Mouse (Mus musculus): ENCODE measurements around the gene Phyhipl. TPM values are rescaled to one million over a fixed set of nuclear protein-coding genes. Genes with fewer than 3 reads are reported as not detected.

Gene Phyhipl
- polyA plus RNA-seq, 1 experiment from 2014 or later = 1.2 TPM

DNA sequence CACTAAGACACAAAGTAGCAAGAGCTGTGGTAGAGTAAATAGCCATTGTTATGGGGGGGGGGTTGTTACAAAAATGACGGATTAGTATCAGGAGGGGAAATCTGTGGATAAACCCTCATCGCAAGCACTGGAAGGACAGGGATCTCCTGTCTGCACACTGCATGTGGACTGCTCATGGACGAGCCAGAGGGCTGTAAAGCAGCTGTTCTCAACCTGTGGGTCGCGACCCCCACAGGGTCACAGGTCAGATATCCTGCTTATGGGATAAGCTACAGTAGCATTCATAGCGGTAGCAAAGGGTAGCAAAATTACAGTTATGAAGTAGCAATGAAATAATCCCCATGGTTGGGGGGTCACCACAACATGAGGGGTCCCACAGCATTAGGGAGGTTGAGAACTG lies 39.4 kb downstream of the Phyhipl start:
- no peaks in the 10 kb centered on the region for H3K27me3 ChIP-seq
- no peak overlapping the region for H3K4me3 ChIP-seq
- no peaks in the 10 kb centered on the region for H3K36me3 ChIP-seq
- H3K4me1 ChIP-seq = no peaks in the 10 kb centered on the region
- H3K4me2 ChIP-seq = no peak overlapping the region
- ATAC-seq (ENCODE audit: borderline replicate concordance, extremely low read depth, low FRiP score, low TSS enrichment) = no peak
- H3K27ac ChIP-seq = no peak overlapping the region
- no peak overlapping the region for H3K9ac ChIP-seq
- 80% methylated on average over 6 of the region's 6 CpGs for WGBS
- no peaks in the 10 kb centered on the region for H3K9me3 ChIP-seq

DNA sequence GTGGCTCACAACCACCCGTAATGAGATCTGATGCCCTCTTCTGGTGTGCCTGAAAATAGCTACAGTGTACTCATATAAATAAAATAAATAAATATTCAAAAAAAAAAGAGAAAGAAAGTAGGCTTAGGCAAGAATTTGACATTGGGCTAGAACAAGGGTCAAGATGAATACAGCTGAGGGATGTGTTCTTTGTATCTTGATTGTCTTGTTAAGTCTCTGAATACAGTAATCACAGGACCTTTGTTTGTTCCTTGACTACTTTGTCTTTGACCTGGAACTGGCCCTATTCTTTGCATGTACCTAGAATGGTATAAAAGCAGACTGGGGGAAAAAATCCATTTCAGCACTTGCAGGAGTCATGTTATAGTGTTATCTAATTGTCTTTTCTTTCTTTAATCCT lies 44.1 kb downstream of the Phyhipl start:
- Histone ChIP-seq H3K4me3 (no peak overlapping the region), H3K36me3 (no peaks in the 10 kb centered on the region), H3K9me3 (no peaks in the 10 kb centered on the region), H3K27me3 (no peaks in the 10 kb centered on the region), H3K4me1 (no peaks in the 10 kb centered on the region), H3K9ac (no peak overlapping the region), H3K27ac (no peak overlapping the region), H3K4me2 (no peak overlapping the region)
- no peak for ATAC-seq (ENCODE audit: borderline replicate concordance, extremely low read depth, low FRiP score, low TSS enrichment)
- 70% methylated on average over 1 of the region's 1 CpGs for WGBS

DNA sequence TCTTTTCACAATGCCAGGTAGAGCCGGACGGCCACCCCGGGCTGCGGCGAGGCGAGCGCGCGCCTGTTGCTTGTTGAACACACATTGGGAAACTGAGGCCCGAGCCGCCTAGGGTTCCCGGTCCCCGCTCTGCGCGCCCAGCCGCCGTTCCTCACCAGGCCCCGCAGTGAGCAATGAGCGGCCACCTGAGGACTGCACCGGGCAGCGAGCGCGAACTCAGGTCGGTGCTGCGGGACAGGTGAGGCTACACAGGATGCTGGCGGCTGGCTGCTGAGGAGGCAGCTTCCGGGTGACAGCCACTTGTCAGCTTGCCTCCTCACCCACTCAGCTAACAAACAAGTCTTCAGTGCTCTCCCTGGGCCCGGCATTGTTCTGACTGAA lies 55.9 kb downstream of the Phyhipl start:
- peaks cover 35% of the 10 kb centered on the region for H3K27me3 ChIP-seq
- WGBS = under 1% methylated on average over 28 of the region's 28 CpGs
- peak; percentile 48 for ATAC-seq (ENCODE audit: borderline replicate concordance, extremely low read depth, low FRiP score, low TSS enrichment)

DNA sequence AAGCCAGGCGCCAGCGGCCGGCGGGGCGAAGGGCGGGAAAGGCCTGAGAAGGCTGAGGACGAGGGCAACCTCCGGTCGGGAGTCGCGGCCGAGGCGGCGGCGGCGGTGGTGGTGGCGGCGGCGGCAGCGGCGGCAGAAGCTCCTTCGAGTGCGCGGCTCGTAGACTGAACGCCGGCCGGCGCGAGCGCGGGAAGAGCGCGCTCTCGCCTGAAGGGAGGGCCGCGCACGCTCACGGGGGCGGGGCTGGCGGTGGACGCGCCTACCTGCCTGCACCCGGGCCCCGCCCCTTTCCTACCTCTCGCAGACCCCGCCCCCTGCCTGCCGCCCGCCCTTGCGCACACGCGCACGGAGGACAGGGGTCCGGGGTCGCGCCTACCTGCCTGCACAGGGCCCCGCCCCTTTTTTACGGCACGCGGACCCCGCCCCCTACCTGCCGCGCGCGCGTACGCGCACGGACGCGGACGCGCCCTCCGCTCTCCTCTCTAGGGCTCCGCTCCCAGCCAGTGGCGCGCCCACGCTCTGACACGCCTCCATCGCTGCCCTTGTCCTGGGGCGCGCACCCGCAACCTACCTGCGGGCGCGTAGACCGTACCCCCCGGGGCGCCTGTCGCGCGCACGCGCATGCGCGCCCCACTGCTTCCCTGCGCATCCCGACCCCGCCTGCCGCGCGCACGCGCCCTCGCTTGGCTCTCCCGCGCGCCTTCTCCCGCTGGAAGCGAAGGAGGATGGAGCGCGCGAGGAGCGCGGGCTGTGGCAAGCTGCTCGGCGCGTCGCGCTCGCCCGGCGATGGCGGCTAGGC lies 56.4 kb downstream of the Phyhipl start:
- Histone ChIP-seq H3K27me3 (peaks cover 35% of the 10 kb centered on the region), H3K4me3 (peak overlapping the region; percentile 61), H3K4me2 (peak overlapping the region; percentile 99), H3K36me3 (no peaks in the 10 kb centered on the region), H3K27ac (no peak overlapping the region), H3K9me3 (no peaks in the 10 kb centered on the region), H3K9ac (peak overlapping the region; percentile 27), H3K4me1 (peaks cover 12% of the 10 kb centered on the region)
- ATAC-seq (ENCODE audit: borderline replicate concordance, extremely low read depth, low FRiP score, low TSS enrichment) = peak; percentile 91
- under 1% methylated on average over 111 of the region's 124 CpGs for WGBS

More for the DNA sequence above, 55.9 kb downstream of the Phyhipl start:
- H3K4me3 ChIP-seq = peak overlapping the region; percentile 61
- H3K36me3 ChIP-seq = no peaks in the 10 kb centered on the region
- H3K4me2 ChIP-seq = peak overlapping the region; percentile 99
- H3K9ac ChIP-seq = peak overlapping the region; percentile 27
- H3K4me1 ChIP-seq = peaks cover 12% of the 10 kb centered on the region
- no peaks in the 10 kb centered on the region for H3K9me3 ChIP-seq
- H3K27ac ChIP-seq = no peak overlapping the region

DNA sequence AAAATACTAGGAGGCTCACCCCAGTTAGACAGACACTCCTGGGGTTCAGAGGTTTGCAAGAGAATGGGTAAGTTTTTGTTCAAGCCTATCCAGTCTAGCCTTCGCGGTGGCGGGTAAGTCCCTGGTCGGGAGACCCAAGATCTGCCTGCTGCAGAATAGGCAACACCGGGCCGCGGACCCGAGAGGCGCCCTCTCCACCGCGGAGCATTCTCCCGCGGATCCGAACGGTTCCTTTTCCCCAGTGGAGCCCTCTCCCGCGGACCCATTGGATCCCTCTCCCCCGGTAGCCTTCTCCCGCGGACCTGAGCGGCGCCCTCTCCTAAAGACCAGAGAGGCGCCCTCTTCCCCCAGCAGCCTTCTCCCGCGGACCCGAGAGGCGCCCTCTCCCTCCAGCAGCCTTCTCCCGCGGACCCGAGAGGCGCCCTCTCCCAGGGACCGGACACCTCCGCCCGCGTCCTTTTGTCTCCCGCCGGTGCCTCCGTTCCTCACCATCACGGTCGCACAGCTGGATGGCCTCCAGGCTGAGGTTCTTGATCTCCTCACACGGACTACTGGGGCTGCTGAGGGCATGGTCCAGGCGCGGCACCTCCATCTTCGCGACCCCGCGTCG lies 57.1 kb downstream of the Phyhipl start:
- H3K9ac ChIP-seq = no peak overlapping the region
- under 1% methylated on average over 48 of the region's 48 CpGs for WGBS

DNA sequence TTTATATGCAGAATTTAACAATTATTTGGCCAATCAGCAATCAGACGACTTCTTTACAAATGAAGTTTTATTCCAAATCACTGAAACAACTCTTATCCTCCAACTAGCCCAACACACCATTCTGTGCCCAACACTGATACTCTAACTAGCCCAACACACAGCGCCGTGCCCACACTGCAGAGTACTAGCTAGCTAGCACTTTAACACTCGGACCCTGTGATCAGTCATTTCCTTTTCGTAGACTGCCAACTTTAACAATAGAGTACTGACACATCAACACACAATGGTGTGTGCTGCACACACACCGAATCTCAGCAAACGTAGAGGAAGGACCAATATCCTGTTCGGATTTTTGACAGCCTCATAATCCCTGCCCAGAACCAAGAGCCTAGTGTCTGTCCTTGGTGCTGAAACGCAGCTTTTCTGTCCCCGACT lies 57.7 kb downstream of the Phyhipl start:
- Histone ChIP-seq H3K27me3 (peaks cover 35% of the 10 kb centered on the region), H3K4me1 (peaks cover 12% of the 10 kb centered on the region), H3K4me3 (peak overlapping the region; percentile 61; the same call in 1 of the 2 replicates), H3K27ac (no peak overlapping the region), H3K4me2 (peak overlapping the region; percentile 99), H3K9me3 (no peaks in the 10 kb centered on the region), H3K9ac (no peak overlapping the region), H3K36me3 (no peaks in the 10 kb centered on the region)
- peak; percentile 24; the same call in 1 of the 2 replicates for ATAC-seq (ENCODE audit: borderline replicate concordance, extremely low read depth, low FRiP score, low TSS enrichment)
- 18% methylated on average over 10 of the region's 10 CpGs for WGBS

More for the DNA sequence above, 57.1 kb downstream of the Phyhipl start:
- Histone ChIP-seq H3K4me3 (peak overlapping the region; percentile 61), H3K27ac (no peak overlapping the region), H3K4me1 (peaks cover 12% of the 10 kb centered on the region), H3K36me3 (no peaks in the 10 kb centered on the region), H3K27me3 (peaks cover 35% of the 10 kb centered on the region), H3K9me3 (no peaks in the 10 kb centered on the region), H3K4me2 (peak overlapping the region; percentile 99)
- ATAC-seq (ENCODE audit: borderline replicate concordance, extremely low read depth, low FRiP score, low TSS enrichment) = peak; percentile 53; the same call in 1 of the 2 replicates

DNA sequence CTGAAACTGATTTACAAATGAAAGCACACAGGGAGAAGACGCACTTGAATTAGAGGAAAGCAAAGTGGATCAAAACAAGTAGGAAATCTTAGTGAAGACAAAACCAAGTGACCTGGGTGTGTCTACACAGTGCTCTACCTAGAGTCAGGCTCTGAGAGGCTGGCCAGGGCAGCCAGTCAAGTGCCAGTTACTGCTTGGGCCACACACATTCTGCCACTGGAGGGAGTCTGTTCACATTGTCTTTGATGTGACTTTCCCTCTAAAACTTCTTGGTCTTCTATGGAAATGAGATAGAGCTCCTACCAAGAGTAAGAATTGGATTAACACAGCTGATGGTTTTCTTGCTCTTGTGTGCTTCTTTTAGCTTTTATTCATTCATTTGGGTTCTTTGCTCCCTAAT lies 61.8 kb downstream of the Phyhipl start:
- no peaks in the 10 kb centered on the region for H3K9me3 ChIP-seq
- no peak for ATAC-seq (ENCODE audit: borderline replicate concordance, extremely low read depth, low FRiP score, low TSS enrichment)

DNA sequence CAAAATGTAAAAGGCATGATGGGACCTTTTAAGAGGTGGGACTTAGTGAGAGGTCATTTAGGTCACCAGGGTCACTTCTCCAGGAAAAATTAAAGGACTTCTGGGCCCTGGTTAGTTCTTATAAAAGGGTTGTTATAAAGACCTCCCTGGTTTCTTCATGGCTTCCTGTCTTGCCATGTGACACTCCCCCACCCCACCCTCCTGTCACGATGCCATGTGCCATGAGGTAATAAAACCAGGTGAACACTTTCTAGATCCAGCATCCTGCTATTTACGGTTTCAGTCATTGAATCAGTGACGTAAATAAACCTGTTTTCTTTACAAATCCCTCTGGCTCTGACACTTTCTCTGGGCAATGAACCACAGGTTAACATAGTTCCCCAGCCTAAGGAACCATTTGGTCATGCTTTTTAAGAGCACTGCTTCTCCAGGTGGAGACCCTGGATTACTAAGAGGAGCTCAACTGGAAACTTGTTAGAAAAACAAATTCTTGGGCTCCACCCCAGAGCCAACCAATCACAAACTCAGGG lies 68.8 kb downstream of the Phyhipl start:
- H3K27ac ChIP-seq = no peak overlapping the region
- no peak for ATAC-seq (ENCODE audit: borderline replicate concordance, extremely low read depth, low FRiP score, low TSS enrichment)
- H3K4me1 ChIP-seq = no peaks in the 10 kb centered on the region
- H3K36me3 ChIP-seq = no peaks in the 10 kb centered on the region
- H3K4me2 ChIP-seq = no peak overlapping the region
- WGBS = 77% methylated on average over 3 of the region's 3 CpGs
- no peak overlapping the region for H3K4me3 ChIP-seq
- no peaks in the 10 kb centered on the region for H3K9me3 ChIP-seq
- H3K9ac ChIP-seq = no peak overlapping the region
- H3K27me3 ChIP-seq = no peaks in the 10 kb centered on the region

More for the DNA sequence above, 61.8 kb downstream of the Phyhipl start:
- Histone ChIP-seq H3K36me3 (no peaks in the 10 kb centered on the region), H3K4me3 (no peak overlapping the region), H3K27ac (no peak overlapping the region), H3K27me3 (peaks cover 10% of the 10 kb centered on the region), H3K9ac (no peak overlapping the region), H3K4me1 (peaks cover 6% of the 10 kb centered on the region), H3K4me2 (no peak overlapping the region)
- WGBS = 57% methylated on average over 1 of the region's 1 CpGs

DNA sequence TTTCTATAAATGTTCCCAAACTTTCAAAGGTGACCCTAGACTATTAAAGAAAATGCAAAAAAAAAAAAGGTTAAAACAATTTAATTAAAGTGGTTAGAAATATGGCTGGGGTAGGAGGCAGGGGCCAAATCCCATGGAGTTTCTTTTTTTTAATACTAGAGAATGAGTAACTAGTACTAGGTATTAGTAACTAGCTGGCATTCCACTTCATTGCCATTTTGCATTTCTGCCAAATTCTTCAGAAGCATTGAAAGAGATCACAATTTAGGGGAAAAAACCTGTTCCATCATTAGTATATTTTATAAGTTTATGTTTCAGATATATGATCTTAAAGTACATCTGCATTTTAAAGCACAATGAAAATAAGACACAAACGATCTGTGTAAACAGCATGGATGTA lies 71.6 kb downstream of the Phyhipl start:
- WGBS = 82% methylated on average over 1 of the region's 1 CpGs
- ATAC-seq (ENCODE audit: borderline replicate concordance, extremely low read depth, low FRiP score, low TSS enrichment) = no peak

DNA sequence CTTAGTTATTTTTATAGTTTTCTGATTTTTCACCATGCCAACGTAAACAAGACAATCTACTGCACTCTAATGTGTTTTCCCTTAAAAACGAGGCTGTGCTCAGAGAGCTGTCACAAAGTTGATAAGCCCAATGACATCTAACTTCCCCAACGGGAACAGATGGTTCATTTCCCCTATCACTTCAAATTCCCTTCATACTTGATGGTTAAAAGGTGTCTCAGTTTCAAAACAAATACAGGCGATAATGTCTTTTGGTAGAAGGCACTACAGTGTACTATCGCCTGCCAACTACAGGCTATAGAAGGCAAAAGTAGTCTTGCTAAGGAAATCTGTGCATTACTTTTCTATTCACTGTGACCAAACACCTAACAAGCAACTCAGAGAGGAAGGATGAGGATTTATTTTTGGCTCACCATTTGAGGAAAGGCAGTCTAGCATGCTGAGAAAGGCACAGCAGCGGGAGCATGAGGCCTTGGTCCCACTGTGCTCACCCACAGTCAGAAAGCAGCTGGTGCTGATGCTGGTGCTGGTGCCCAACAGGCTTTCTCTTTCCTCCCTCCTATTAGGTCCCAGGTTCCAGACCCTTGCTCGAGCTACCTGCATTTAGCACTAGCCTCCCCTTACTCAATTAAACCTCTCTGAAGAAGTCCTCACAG lies 74.1 kb downstream of the Phyhipl start:
- no peaks in the 10 kb centered on the region for H3K9me3 ChIP-seq
- no peaks in the 10 kb centered on the region for H3K36me3 ChIP-seq
- ATAC-seq (ENCODE audit: borderline replicate concordance, extremely low read depth, low FRiP score, low TSS enrichment) = peak; percentile 35; the same call in 1 of the 2 replicates
- no peak overlapping the region for H3K4me2 ChIP-seq
- H3K27ac ChIP-seq = no peak overlapping the region
- no peak overlapping the region for H3K4me3 ChIP-seq
- no peaks in the 10 kb centered on the region for H3K27me3 ChIP-seq
- H3K4me1 ChIP-seq = no peaks in the 10 kb centered on the region
- 27% methylated on average over 7 of the region's 7 CpGs for WGBS
- no peak overlapping the region for H3K9ac ChIP-seq

More for the DNA sequence above, 71.6 kb downstream of the Phyhipl start:
- H3K27me3 ChIP-seq = no peaks in the 10 kb centered on the region
- H3K27ac ChIP-seq = no peak overlapping the region
- H3K9me3 ChIP-seq = no peaks in the 10 kb centered on the region
- no peak overlapping the region for H3K4me2 ChIP-seq
- H3K9ac ChIP-seq = no peak overlapping the region
- H3K36me3 ChIP-seq = no peaks in the 10 kb centered on the region
- no peak overlapping the region for H3K4me3 ChIP-seq
- no peaks in the 10 kb centered on the region for H3K4me1 ChIP-seq

DNA sequence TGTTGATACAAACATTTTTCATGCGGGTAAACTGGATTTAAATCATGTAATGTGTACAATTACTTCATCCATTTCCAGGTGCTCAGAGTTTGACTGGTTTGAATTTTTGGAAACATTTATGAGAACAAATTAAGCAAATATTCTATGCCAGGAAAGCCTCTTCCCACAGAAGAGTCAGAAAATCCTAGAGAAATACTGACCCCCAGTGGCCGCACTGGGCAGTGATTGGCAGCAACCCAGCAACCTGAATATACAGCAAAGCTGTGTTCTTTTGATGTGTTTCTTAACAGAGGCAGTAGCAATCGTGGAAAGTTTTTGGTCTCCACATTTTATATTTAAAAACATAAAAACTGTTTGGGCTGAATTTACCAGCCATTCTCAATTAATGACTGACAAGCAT lies 92.1 kb downstream of the Phyhipl start:
- no peak overlapping the region for H3K4me3 ChIP-seq
- WGBS = 20% methylated on average over 3 of the region's 3 CpGs

More for the DNA sequence above, 92.1 kb downstream of the Phyhipl start:
- no peaks in the 10 kb centered on the region for H3K9me3 ChIP-seq
- no peaks in the 10 kb centered on the region for H3K27me3 ChIP-seq
- H3K4me2 ChIP-seq = no peak overlapping the region
- ATAC-seq (ENCODE audit: borderline replicate concordance, extremely low read depth, low FRiP score, low TSS enrichment) = no peak
- H3K27ac ChIP-seq = no peak overlapping the region
- H3K36me3 ChIP-seq = no peaks in the 10 kb centered on the region
- H3K9ac ChIP-seq = no peak overlapping the region
- no peaks in the 10 kb centered on the region for H3K4me1 ChIP-seq
